Mouse (Mus musculus) kidney, adult 9 months (tissue): ENCODE measurements around the gene Cd209a.
A peak's percentile ranks its signal among the peaks of the same experiment; 100 is the strongest.
"Not testable (repeated sequence)": the region's sequence is repeated elsewhere in the genome, so short reads cannot be mapped to it uniquely, and the experiment has no call there.

Experiments used
- DNase-seq: peaks from one replicate; pipeline ENCODE4 v3.0.0; 2022

Cd209a gene

GRCm38 (mm10) chr8:3748761-3749160, at the start of gene Cd209a:
Cd209a (minus strand) TSS chr8:3748984.
- no peak for DNase-seq

- DNase-seq: not testable (repeated sequence)
Measured at GRCm38 (mm10) chr8:3768641-3769040, 19.9 kb upstream of the Cd209a start.

GRCm38 (mm10) chr8:3754261-3754850, 5.6 kb upstream of the Cd209a start:
- DNase-seq: no peak

- DNase-seq: no peak
Measured at GRCm38 (mm10) chr8:3736947-3737346, 11.8 kb downstream of the Cd209a start.

- DNase-seq: no peak
Measured at GRCm38 (mm10) chr8:3735599-3735998, 13.2 kb downstream of the Cd209a start.

GRCm38 (mm10) chr8:3734084-3734483, 14.7 kb downstream of the Cd209a start:
- no peak for DNase-seq

GRCm38 (mm10) chr8:3721041-3721440, 27.7 kb downstream of the Cd209a start:
- no peak for DNase-seq

GRCm38 (mm10) chr8:3720551-3720950, 28.2 kb downstream of the Cd209a start, which contains the start of gene Clec4g:
Clec4g (minus strand) TSS chr8:3720651.
- DNase-seq: no peak

GRCm38 (mm10) chr8:3718559-3718958, 30.2 kb downstream of the Cd209a start:
- peak; percentile 74 for DNase-seq

GRCm38 (mm10) chr8:3717321-3717954, 31.3 kb downstream of the Cd209a start:
- DNase-seq: no peak

GRCm38 (mm10) chr8:3711646-3712045, 37.1 kb downstream of the Cd209a start:
- DNase-seq: no peak

GRCm38 (mm10) chr8:3710312-3710711, 38.5 kb downstream of the Cd209a start:
- no peak for DNase-seq

- DNase-seq: no peak
Measured at GRCm38 (mm10) chr8:3707611-3708010, 41.2 kb downstream of the Cd209a start.

- peak; percentile 13 for DNase-seq
Measured at GRCm38 (mm10) chr8:3705711-3706110, 43.1 kb downstream of the Cd209a start.

- no peak for DNase-seq
Measured at GRCm38 (mm10) chr8:3701491-3701890, 47.3 kb downstream of the Cd209a start.

GRCm38 (mm10) chr8:3694121-3694520, 54.7 kb downstream of the Cd209a start, which contains the start of gene Fcer2a:
Fcer2a (minus strand) TSS chr8:3694175.
- DNase-seq: no peak
